Mouse (Mus musculus) heart, postnatal 0 days (tissue): ENCODE measurements at regions not wholly inside any gene's neighbourhood (a gene's known extent, or its start where the extent isn't known, plus 50 kb on each side); places are given as distances from the start of the nearest gene placed in this dataset.

Source experiments
- CTCF ChIP-seq: IDR thresholded peaks from 2 replicates; pipeline ENCODE4 v1.5.1; 2016; ENCODE audit warnings: antibody characterized with exemption, control low read depth, low read depth
- EP300 ChIP-seq: IDR thresholded peaks from 2 replicates; pipeline ENCODE4 v1.6.1; 2016; ENCODE audit warnings: antibody characterized with exemption, low read depth

- TF ChIP-seq EP300 (no peak), CTCF (no peak)
These were observed 107.7 kb upstream of the Cwc22 start for GRCm38 (mm10) chr2:78053910-78054309.
